Mouse (Mus musculus): ENCODE measurements around the gene Misp.

Misp gene

GRCm38 (mm10) chr10:79856280-79856679 lies 35.5 kb downstream of the Misp start:
- DNase-seq = no peak

GRCm38 (mm10) chr10:79856704-79857451 lies 36.1 kb downstream of the Misp start:
- no peak for DNase-seq

- DNase-seq = peak in 1 of 2 experiments; percentile 67
These were observed 36.6 kb downstream of the Misp start for GRCm38 (mm10) chr10:79857452-79857811.

- DNase-seq = no peak
These were observed 37.1 kb downstream of the Misp start for GRCm38 (mm10) chr10:79857894-79858293.

- peak in 1 of 2 experiments; percentile 44 for DNase-seq
These were observed 37.8 kb downstream of the Misp start for GRCm38 (mm10) chr10:79858416-79859074.

GRCm38 (mm10) chr10:79859116-79859515 lies 38.3 kb downstream of the Misp start:
- DNase-seq = no peak

GRCm38 (mm10) chr10:79860079-79860911 lies 39.5 kb downstream of the Misp start:
- DNase-seq = no peak

- no peak for DNase-seq
These were observed 40.6 kb downstream of the Misp start for GRCm38 (mm10) chr10:79861230-79862048.

- no peak for DNase-seq
These were observed 41.4 kb downstream of the Misp start for GRCm38 (mm10) chr10:79862049-79862788.

GRCm38 (mm10) chr10:79862925-79863324 lies 42.1 kb downstream of the Misp start:
- DNase-seq = no peak

- DNase-seq = peak in 1 of 2 experiments; percentile 30
These were observed 43.8 kb downstream of the Misp start for GRCm38 (mm10) chr10:79864351-79865188.

- peak in 1 of 2 experiments; percentile 23 for DNase-seq
These were observed 44.4 kb downstream of the Misp start for GRCm38 (mm10) chr10:79865189-79865601.

GRCm38 (mm10) chr10:79865801-79866295 lies 45.1 kb downstream of the Misp start:
- peak in 1 of 2 experiments; percentile 23 for DNase-seq

GRCm38 (mm10) chr10:79866601-79867000 lies 45.8 kb downstream of the Misp start:
- no peak for DNase-seq

GRCm38 (mm10) chr10:79871845-79872244 lies 51.1 kb downstream of the Misp start:
- DNase-seq = no peak

- DNase-seq = no peak
These were observed 52.1 kb downstream of the Misp start for GRCm38 (mm10) chr10:79872862-79873261.

GRCm38 (mm10) chr10:79873313-79873712 lies 52.5 kb downstream of the Misp start:
- DNase-seq = no peak

- no peak for DNase-seq
These were observed 53.0 kb downstream of the Misp start for GRCm38 (mm10) chr10:79873715-79874289.

GRCm38 (mm10) chr10:79874290-79874862 lies 53.6 kb downstream of the Misp start, which contains the start of the genes Prtn3 and Plppr3:
Gene Prtn3 (plus strand): TSS chr10:79874476.
Gene Plppr3 (minus strand): TSS chr10:79874634.
- DNase-seq = no peak

GRCm38 (mm10) chr10:79877174-79877573 lies 56.4 kb downstream of the Misp start:
- no peak for DNase-seq

Measured in thymus, postnatal 36 days (tissue).